Mouse (Mus musculus) embryonic facial prominence, embryonic 15.5 days (tissue): ENCODE data around the gene Endou. TPM values are rescaled to one million over a fixed set of nuclear protein-coding genes. Genes with fewer than 3 reads are reported as not detected.

Experiments
- ATAC-seq: fragments of 200-750 bp; cut with Nextera tagmentation; 2 replicates; pipeline ENCODE4 v1.8.0; 2017; ENCODE audit warnings: low read depth, moderate TSS enrichment; ENCODE audit not compliant: insufficient number of reproducible peaks, low FRiP score, low TSS enrichment
- H3K27ac ChIP-seq: fragments of 300-500 bp; sonication (generic); replicated peaks from 2 replicates; pipeline ENCODE4 v1.5.1; 2015; ENCODE audit warnings: mild to moderate bottlenecking, inconsistent platforms
- H3K27me3 ChIP-seq: fragments of 300-500 bp; sonication (generic); 2 replicates; pipeline ENCODE4 v1.6.1; 2015; ENCODE audit warnings: inconsistent platforms
- H3K36me3 ChIP-seq: fragments of 300-500 bp; sonication (generic); 2 replicates; pipeline ENCODE4 v1.6.1; 2015; ENCODE audit warnings: mild to moderate bottlenecking, inconsistent platforms
- H3K4me1 ChIP-seq: fragments of 300-500 bp; sonication (generic); 2 replicates; pipeline ENCODE4 v1.6.1; 2015; ENCODE audit warnings: inconsistent platforms
- H3K4me2 ChIP-seq: fragments of 300-500 bp; sonication (generic); replicated peaks from 2 replicates; pipeline ENCODE4 v1.6.1; 2015; ENCODE audit warnings: mild to moderate bottlenecking, inconsistent platforms
- H3K4me3 ChIP-seq: fragments of 300-500 bp; sonication (generic); replicated peaks from 2 replicates; pipeline ENCODE4 v1.5.1; 2015; ENCODE audit warnings: mild to moderate bottlenecking, inconsistent platforms
- H3K9ac ChIP-seq: fragments of 300-500 bp; sonication (generic); 2 replicates; pipeline ENCODE4 v1.6.1; 2015; ENCODE audit warnings: inconsistent platforms
- H3K9me3 ChIP-seq: fragments of 300-500 bp; sonication (generic); replicated peaks from 2 replicates; pipeline ENCODE4 v1.6.1; 2016; ENCODE audit warnings: inconsistent platforms
- WGBS: fragments of 180-500 bp; shearing (Covaris S2); methylation state at CpG from one replicate; pipeline ENCODE4 v1.1.7; 2015; 5-methylcytosine and 5-hydroxymethylcytosine counted together
- polyA plus RNA-seq: library from polyadenylated mRNA; unstranded; fragments of >200 nt; fragmentation: Nextera tagmentation; extraction: Ambion mirVana; gene quantifications from 2 replicates; pipeline ENCODE4 v1.2.1, GENCODE M21; 2015

Gene Endou
- polyA plus RNA-seq, 1 experiment from 2014 or later = 35.9 TPM

GRCm38 (mm10) chr15:97743961-97744525 lies 12.9 kb upstream of the Endou start:
- ATAC-seq = no peak
- Histone ChIP-seq H3K36me3 (no peaks in the 10 kb centered on the region), H3K4me1 (peaks cover 17% of the 10 kb centered on the region), H3K9ac (no peak overlapping the region), H3K4me3 (no peak overlapping the region), H3K9me3 (no peaks in the 10 kb centered on the region), H3K27ac (no peak overlapping the region), H3K4me2 (no peak overlapping the region), H3K27me3 (no peaks in the 10 kb centered on the region)
- 66% methylated on average over 12 of the region's 12 CpGs for WGBS

GRCm38 (mm10) chr15:97743210-97743609 lies 12.1 kb upstream of the Endou start:
- H3K4me3 ChIP-seq = no peak overlapping the region
- no peaks in the 10 kb centered on the region for H3K9me3 ChIP-seq
- H3K27ac ChIP-seq = no peak overlapping the region
- peaks cover 13% of the 10 kb centered on the region for H3K4me1 ChIP-seq
- ATAC-seq = no peak
- no peak overlapping the region for H3K9ac ChIP-seq
- no peak overlapping the region for H3K4me2 ChIP-seq
- H3K27me3 ChIP-seq = no peaks in the 10 kb centered on the region
- 72% methylated on average over 5 of the region's 5 CpGs for WGBS
- H3K36me3 ChIP-seq = no peaks in the 10 kb centered on the region

- Histone ChIP-seq H3K4me1 (peaks cover 10% of the 10 kb centered on the region), H3K27ac (no peak overlapping the region), H3K4me2 (no peak overlapping the region), H3K36me3 (no peaks in the 10 kb centered on the region), H3K4me3 (no peak overlapping the region), H3K9me3 (no peaks in the 10 kb centered on the region), H3K27me3 (no peaks in the 10 kb centered on the region), H3K9ac (no peak overlapping the region)
- ATAC-seq = no peak
- WGBS = 77% methylated on average over 4 of the region's 4 CpGs
Observed at GRCm38 (mm10) chr15:97742600-97742999, 11.5 kb upstream of the Endou start.

GRCm38 (mm10) chr15:97742074-97742473 lies 10.9 kb upstream of the Endou start:
- ATAC-seq = no peak
- H3K36me3 ChIP-seq = no peaks in the 10 kb centered on the region
- peaks cover 10% of the 10 kb centered on the region for H3K4me1 ChIP-seq
- no peaks in the 10 kb centered on the region for H3K9me3 ChIP-seq
- H3K27me3 ChIP-seq = no peaks in the 10 kb centered on the region
- no peak overlapping the region for H3K9ac ChIP-seq
- no peak overlapping the region for H3K4me2 ChIP-seq
- no peak overlapping the region for H3K4me3 ChIP-seq
- H3K27ac ChIP-seq = no peak overlapping the region
- 58% methylated on average over 7 of the region's 7 CpGs for WGBS

- ATAC-seq = no peak
- H3K36me3 ChIP-seq = no peaks in the 10 kb centered on the region
- WGBS = 74% methylated on average over 12 of the region's 12 CpGs
- no peaks in the 10 kb centered on the region for H3K27me3 ChIP-seq
- H3K4me1 ChIP-seq = peaks cover 10% of the 10 kb centered on the region
- H3K4me2 ChIP-seq = no peak overlapping the region
- no peak overlapping the region for H3K4me3 ChIP-seq
- no peaks in the 10 kb centered on the region for H3K9me3 ChIP-seq
- no peak overlapping the region for H3K9ac ChIP-seq
- no peak overlapping the region for H3K27ac ChIP-seq
Observed at GRCm38 (mm10) chr15:97741662-97742061, 10.5 kb upstream of the Endou start.

GRCm38 (mm10) chr15:97740283-97740732 lies 9.2 kb upstream of the Endou start:
- H3K27me3 ChIP-seq = no peaks in the 10 kb centered on the region
- ATAC-seq = no peak
- 68% methylated on average over 9 of the region's 9 CpGs for WGBS
- H3K27ac ChIP-seq = no peak overlapping the region
- H3K4me3 ChIP-seq = no peak overlapping the region
- no peaks in the 10 kb centered on the region for H3K9me3 ChIP-seq
- no peak overlapping the region for H3K4me2 ChIP-seq
- no peaks in the 10 kb centered on the region for H3K36me3 ChIP-seq
- peaks cover 9% of the 10 kb centered on the region for H3K4me1 ChIP-seq
- H3K9ac ChIP-seq = no peak overlapping the region

- WGBS = 83% methylated on average over 7 of the region's 7 CpGs
- no peaks in the 10 kb centered on the region for H3K27me3 ChIP-seq
Observed at GRCm38 (mm10) chr15:97738923-97739322, 7.8 kb upstream of the Endou start.

GRCm38 (mm10) chr15:97731988-97732387 lies 849 bp upstream of the Endou start:
- Histone ChIP-seq H3K9ac (no peak overlapping the region), H3K4me2 (no peak overlapping the region), H3K4me1 (peaks cover 11% of the 10 kb centered on the region; the same call in 1 of the 2 replicates), H3K9me3 (no peaks in the 10 kb centered on the region), H3K27ac (no peak overlapping the region), H3K27me3 (no peaks in the 10 kb centered on the region), H3K36me3 (no peaks in the 10 kb centered on the region), H3K4me3 (no peak overlapping the region)
- WGBS = 90% methylated on average over 11 of the region's 11 CpGs
- ATAC-seq = no peak

More at GRCm38 (mm10) chr15:97738923-97739322, 7.8 kb upstream of the Endou start:
- no peak overlapping the region for H3K4me3 ChIP-seq
- no peak overlapping the region for H3K4me2 ChIP-seq
- no peaks in the 10 kb centered on the region for H3K36me3 ChIP-seq
- no peak for ATAC-seq
- H3K9me3 ChIP-seq = no peaks in the 10 kb centered on the region
- no peak overlapping the region for H3K27ac ChIP-seq
- H3K9ac ChIP-seq = no peak overlapping the region
- H3K4me1 ChIP-seq = no peaks in the 10 kb centered on the region

- no peaks in the 10 kb centered on the region for H3K36me3 ChIP-seq
- WGBS = 46% methylated on average over 6 of the region's 6 CpGs
- no peaks in the 10 kb centered on the region for H3K9me3 ChIP-seq
- peak overlapping the region; percentile 1; the same call in 1 of the 2 replicates for H3K4me3 ChIP-seq
- H3K9ac ChIP-seq = no peak overlapping the region
- no peaks in the 10 kb centered on the region for H3K27me3 ChIP-seq
- 0 out of 2 replicates have a peak overlapping the region, but pooled peaks have one; percentile 3 for H3K27ac ChIP-seq
- ATAC-seq = no peak
- H3K4me1 ChIP-seq = peaks cover 11% of the 10 kb centered on the region; the same call in 1 of the 2 replicates
- H3K4me2 ChIP-seq = 0 out of 2 replicates have a peak overlapping the region, but pooled peaks have one; percentile 0
Observed at GRCm38 (mm10) chr15:97730365-97730764, 774 bp downstream of the Endou start.

GRCm38 (mm10) chr15:97728804-97729203 lies 2.3 kb downstream of the Endou start:
- Histone ChIP-seq H3K36me3 (no peaks in the 10 kb centered on the region), H3K4me3 (no peak overlapping the region), H3K27me3 (no peaks in the 10 kb centered on the region), H3K4me1 (peaks cover 14% of the 10 kb centered on the region; the same call in 1 of the 2 replicates), H3K27ac (no peak overlapping the region), H3K9ac (no peak overlapping the region), H3K4me2 (no peak overlapping the region), H3K9me3 (no peaks in the 10 kb centered on the region)
- WGBS = 59% methylated on average over 7 of the region's 7 CpGs
- ATAC-seq = no peak

GRCm38 (mm10) chr15:97728394-97728793 lies 2.7 kb downstream of the Endou start:
- Histone ChIP-seq H3K4me2 (no peak overlapping the region), H3K27ac (no peak overlapping the region), H3K9me3 (no peaks in the 10 kb centered on the region), H3K4me1 (peaks cover 14% of the 10 kb centered on the region; the same call in 1 of the 2 replicates), H3K4me3 (no peak overlapping the region), H3K36me3 (no peaks in the 10 kb centered on the region), H3K27me3 (no peaks in the 10 kb centered on the region), H3K9ac (no peak overlapping the region)
- ATAC-seq = no peak
- 80% methylated on average over 11 of the region's 11 CpGs for WGBS

- 62% methylated on average over 5 of the region's 5 CpGs for WGBS
- H3K4me2 ChIP-seq = no peak overlapping the region
- H3K9ac ChIP-seq = no peak overlapping the region
- H3K36me3 ChIP-seq = no peaks in the 10 kb centered on the region
- H3K4me1 ChIP-seq = peaks cover 14% of the 10 kb centered on the region; the same call in 1 of the 2 replicates
- no peaks in the 10 kb centered on the region for H3K27me3 ChIP-seq
- no peak for ATAC-seq
- no peaks in the 10 kb centered on the region for H3K9me3 ChIP-seq
- no peak overlapping the region for H3K4me3 ChIP-seq
- no peak overlapping the region for H3K27ac ChIP-seq
Observed at GRCm38 (mm10) chr15:97727520-97727919, 3.6 kb downstream of the Endou start.
